Mouse (Mus musculus): Measurements from ENCODE around the gene Car9.

DNA sequence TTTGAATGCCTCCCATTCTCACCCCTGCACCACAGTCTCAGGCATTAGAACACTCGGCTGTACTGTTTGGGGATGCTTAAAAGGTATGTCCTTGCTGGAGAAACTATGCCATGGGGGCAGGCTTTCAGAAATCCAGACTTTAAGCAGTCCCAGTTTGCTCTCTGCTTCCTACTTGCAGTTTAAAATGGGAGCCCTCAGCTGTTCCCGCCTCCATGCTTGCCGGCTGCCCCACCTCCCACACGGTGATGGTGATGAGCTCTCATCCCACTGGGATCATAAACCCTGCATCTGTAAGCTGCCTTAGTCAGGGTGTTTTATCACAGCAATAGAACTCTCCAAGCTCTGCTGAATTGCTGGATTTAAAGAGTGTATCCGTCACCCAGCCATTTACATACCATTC is 45.7 kb downstream of the Car9 start:
- TF ChIP-seq POLR2A (IDR thresholded peaks at IDR 0.05; ENCODE audit: control insufficient read depth, extremely low read depth, insufficient read depth, low read length, poor library complexity) = no peak
- no peak for TF ChIP-seq CTCF (IDR thresholded peaks at IDR 0.05; ENCODE audit: borderline replicate concordance, control insufficient read depth, extremely low read depth, insufficient read depth, low read length, poor library complexity)

All from thymus, adult 2 months (tissue).